Mouse (Mus musculus) right cerebral cortex, postnatal 4 days (tissue): ENCODE results near the gene Slc38a1.
"Not testable (repeated sequence)": the region's sequence is repeated elsewhere in the genome, so short reads cannot be mapped to it uniquely, and the experiment has no call there.

ENCODE experiments used
- DNase-seq: peaks from one replicate; pipeline ENCODE4 v3.0.0-alpha.2; 2022

Gene Slc38a1

GRCm38 (mm10) chr15:96657576-96658274 is 15.0 kb upstream of the Slc38a1 start:
- no peak for DNase-seq

- no peak for DNase-seq
Measured at GRCm38 (mm10) chr15:96655514-96655913, 12.8 kb upstream of the Slc38a1 start.

GRCm38 (mm10) chr15:96654714-96655113 is 12.0 kb upstream of the Slc38a1 start:
- DNase-seq = no peak

GRCm38 (mm10) chr15:96653011-96653410 is 10.3 kb upstream of the Slc38a1 start:
- DNase-seq = no peak

- DNase-seq = peak; percentile 54
Measured at GRCm38 (mm10) chr15:96652531-96652930, 9.8 kb upstream of the Slc38a1 start.

GRCm38 (mm10) chr15:96647376-96647775 is 4.7 kb upstream of the Slc38a1 start:
- DNase-seq = no peak

- peak; percentile 30 for DNase-seq
Measured at GRCm38 (mm10) chr15:96641821-96642435, 785 bp downstream of the Slc38a1 start.

- DNase-seq = peak; percentile 70
Measured at GRCm38 (mm10) chr15:96641111-96641820, 1.4 kb downstream of the Slc38a1 start.

- peak; percentile 32 for DNase-seq
Measured at GRCm38 (mm10) chr15:96640291-96640985, 2.3 kb downstream of the Slc38a1 start.

GRCm38 (mm10) chr15:96639630-96640029 is 3.1 kb downstream of the Slc38a1 start:
- DNase-seq = no peak

GRCm38 (mm10) chr15:96638656-96639055 is 4.1 kb downstream of the Slc38a1 start:
- DNase-seq = no peak

- DNase-seq = no peak
Measured at GRCm38 (mm10) chr15:96638173-96638572, 4.5 kb downstream of the Slc38a1 start.

GRCm38 (mm10) chr15:96634670-96635405 is 7.9 kb downstream of the Slc38a1 start:
- DNase-seq = no peak

GRCm38 (mm10) chr15:96632201-96632600 is 10.5 kb downstream of the Slc38a1 start:
- no peak for DNase-seq

- no peak for DNase-seq
Measured at GRCm38 (mm10) chr15:96631107-96631718, 11.5 kb downstream of the Slc38a1 start.

- DNase-seq = no peak
Measured at GRCm38 (mm10) chr15:96628256-96628655, 14.5 kb downstream of the Slc38a1 start.

GRCm38 (mm10) chr15:96626871-96627270 is 15.8 kb downstream of the Slc38a1 start:
- no peak for DNase-seq

- not testable (repeated sequence) for DNase-seq
Measured at GRCm38 (mm10) chr15:96625012-96625411, 17.7 kb downstream of the Slc38a1 start.

GRCm38 (mm10) chr15:96622376-96622775 is 20.3 kb downstream of the Slc38a1 start:
- no peak for DNase-seq

- no peak for DNase-seq
Measured at GRCm38 (mm10) chr15:96621686-96622085, 21.0 kb downstream of the Slc38a1 start.

- no peak for DNase-seq
Measured at GRCm38 (mm10) chr15:96617555-96617954, 25.2 kb downstream of the Slc38a1 start.

- DNase-seq = no peak
Measured at GRCm38 (mm10) chr15:96608671-96609070, 34.0 kb downstream of the Slc38a1 start.
